Mouse (Mus musculus): Measurements from ENCODE around the gene 1110008P14Rik.
"Not testable (repeated sequence)": the region's sequence is repeated elsewhere in the genome, so short reads cannot be mapped to it uniquely, and the experiment has no call there.

1110008P14Rik gene

DNA sequence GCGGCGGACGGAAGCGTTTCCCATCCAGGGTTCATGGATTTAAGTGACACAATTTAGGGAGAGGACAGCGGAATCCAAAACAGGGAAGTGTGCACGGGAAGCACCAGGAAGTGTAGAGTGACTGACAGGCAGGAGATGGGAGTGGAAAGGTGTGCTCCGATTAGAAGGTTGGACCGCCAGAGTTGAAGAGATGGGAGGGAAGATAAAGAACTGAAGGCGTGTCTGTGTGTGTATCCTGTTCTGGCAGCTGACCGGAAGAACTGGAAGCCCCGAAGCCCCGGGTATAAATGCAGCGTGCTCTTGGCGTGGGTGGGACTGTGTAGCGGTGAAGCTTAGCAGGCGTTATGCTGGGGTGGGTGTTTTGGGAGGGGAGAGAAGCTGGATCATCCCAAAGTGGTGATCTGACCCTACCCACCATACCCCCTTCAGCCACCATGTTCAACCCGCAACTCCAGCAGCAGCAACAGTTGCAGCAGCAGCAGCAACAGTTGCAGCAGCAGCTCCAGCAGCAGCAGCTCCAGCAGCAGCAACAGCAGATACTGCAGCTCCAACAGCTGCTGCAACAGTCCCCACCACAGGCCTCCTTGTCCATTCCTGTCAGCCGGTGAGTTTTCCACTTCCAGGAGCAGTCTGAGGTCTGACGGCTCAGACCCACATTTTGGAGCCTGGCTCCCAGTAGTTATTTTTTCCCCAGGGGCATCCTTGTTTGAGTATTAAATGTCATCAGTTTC lies 18.2 kb downstream of the 1110008P14Rik start:
- peak; percentile 52 for DNase-seq (ENCODE audit: low spot score)

DNA sequence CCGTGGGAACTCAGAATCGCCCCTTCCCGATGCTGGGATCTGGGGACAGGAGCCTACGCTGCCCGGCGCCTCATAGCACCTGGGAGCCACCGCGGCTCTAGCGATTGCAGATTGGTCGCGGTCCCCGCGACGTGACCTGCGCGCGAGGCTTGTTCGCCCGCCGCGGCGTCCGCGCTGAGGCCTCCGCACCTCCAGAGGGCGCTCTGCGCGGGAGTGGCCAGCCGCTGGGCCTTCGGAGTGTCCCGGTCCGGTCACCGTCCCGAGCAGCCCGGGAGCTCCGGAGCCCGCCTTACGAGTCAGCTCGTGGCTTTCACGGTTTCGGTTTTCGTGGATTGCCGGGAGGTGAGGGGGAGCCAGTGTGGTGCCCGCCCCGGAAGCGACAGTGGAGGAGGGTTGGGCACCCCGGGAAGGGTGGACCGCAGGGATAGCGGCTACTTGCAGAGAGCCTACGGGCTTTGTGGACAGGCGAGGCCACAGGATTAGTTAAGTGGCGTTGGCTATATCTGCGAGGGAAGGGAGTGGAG lies 18.9 kb downstream of the 1110008P14Rik start:
- peak; percentile 82 for DNase-seq (ENCODE audit: low spot score)

DNA sequence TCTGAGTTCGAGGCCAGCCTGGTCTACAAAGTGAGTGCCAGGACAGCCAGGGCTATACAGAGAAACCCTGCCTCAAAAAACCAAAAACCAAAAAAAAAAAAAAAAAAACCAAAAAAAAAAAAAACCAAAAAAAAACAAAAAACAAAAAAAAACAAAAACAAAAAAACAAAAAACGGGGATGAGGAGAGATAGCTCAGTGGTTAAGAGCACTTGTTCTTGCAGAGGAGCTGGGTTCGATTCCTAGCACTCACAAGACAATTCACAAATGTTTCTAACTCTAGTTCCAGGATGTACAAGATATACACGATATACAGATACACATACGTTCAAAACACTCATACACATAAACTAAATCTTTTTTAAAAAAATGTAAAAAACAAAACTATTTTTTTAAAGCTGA lies 19.5 kb downstream of the 1110008P14Rik start:
- not testable (repeated sequence) for DNase-seq (ENCODE audit: low spot score)

DNA sequence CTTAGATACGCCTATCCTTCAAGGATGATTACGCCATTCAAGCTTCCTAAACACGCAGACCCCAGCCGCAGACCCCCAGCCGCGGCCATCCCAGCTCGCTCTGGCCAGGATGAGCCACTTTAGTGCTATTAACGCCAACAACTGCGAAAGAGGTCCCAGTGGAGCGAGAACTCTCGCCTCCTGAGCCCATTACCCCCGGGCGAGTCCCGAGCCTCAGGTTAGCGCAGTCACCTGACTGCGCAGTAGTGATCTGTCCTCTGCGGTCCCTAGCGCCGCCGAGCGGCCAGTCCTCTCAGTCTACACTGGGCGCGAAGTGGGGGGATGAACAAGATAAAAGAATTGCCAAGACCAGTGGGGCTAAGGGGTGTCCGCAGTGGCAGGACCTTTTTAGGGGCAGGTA lies 20.3 kb downstream of the 1110008P14Rik start:
- DNase-seq (ENCODE audit: low spot score) = peak; percentile 79

DNA sequence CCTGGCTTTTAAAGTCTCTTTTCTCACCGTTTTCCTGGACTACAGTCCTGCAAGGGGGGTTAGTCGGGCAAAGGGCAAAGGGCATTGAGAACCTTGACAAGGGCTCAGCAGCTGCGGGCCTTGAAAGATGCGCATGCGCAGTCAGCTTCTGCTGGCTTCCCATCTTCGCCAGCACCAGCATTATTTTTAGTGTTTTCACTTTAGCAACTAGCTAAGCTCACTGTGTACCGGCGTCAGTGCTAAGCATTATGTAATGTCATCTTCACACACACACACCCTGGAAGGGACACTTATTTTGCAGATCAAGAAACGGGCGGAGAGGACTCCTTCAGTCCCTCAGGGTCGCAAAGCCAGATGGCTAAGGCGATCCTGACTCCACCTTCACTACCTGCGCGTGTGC lies 21.0 kb downstream of the 1110008P14Rik start:
- DNase-seq (ENCODE audit: low spot score) = peak; percentile 79

DNA sequence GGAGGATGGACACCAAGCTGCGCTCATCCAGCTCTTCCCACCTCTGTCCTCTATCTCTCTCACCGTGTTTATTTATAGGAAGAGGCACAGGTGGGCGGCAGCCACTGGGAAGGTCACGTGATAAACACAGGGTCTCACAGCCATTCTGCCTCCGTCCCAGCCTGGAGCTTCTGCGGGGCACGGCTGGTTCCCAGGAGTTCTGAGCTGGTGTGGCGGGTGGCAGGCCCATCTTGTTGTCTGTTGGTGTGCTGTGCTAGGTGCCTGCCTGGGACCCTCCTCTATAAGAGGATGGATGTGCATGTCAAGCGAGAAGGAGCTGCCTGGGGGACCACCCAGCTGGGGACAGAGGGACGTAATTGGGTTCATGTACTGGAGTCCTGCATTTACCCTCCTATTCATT lies 23.4 kb downstream of the 1110008P14Rik start:
- no peak for DNase-seq (ENCODE audit: low spot score)

DNA sequence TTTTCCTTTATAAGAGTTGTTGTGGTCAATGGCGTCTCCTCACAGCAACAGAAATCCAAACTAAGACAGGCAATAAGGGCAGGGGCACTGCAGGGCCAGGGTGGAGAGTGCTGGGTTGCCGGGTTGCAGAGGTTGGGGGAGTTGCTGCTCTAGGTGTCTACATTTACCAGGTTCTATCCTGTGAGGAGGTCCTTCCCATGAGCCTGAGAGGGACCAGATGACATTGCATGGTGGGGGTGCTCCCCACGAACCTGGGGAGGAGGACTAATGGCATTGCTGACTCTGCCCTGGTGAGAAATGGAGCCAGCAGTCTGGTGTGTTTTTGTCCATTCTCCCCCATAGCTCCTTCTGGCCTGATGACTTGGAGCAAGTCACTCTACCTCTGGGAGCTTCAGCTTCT lies 24.0 kb downstream of the 1110008P14Rik start:
- DNase-seq (ENCODE audit: low spot score) = no peak

DNA sequence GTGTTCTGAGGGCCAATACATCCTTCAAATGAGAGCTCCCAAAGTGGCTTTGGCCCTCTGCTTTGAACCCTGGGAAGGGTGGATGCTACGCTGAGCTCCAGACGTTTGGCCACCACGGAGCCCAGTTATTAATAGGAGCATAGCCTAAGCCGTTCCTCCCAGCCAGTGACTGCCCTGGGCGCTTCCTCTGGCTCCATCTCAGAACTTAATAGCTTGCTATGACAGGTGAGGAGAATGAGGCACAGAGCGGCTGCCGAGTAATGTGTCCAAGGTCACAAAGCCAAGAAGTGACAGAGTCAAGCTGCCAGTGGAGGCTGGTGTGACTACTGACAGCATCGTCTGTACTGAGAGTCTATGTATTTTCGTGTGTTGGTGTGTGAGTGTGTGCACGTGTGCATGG lies 25.5 kb downstream of the 1110008P14Rik start:
- DNase-seq (ENCODE audit: low spot score) = no peak

DNA sequence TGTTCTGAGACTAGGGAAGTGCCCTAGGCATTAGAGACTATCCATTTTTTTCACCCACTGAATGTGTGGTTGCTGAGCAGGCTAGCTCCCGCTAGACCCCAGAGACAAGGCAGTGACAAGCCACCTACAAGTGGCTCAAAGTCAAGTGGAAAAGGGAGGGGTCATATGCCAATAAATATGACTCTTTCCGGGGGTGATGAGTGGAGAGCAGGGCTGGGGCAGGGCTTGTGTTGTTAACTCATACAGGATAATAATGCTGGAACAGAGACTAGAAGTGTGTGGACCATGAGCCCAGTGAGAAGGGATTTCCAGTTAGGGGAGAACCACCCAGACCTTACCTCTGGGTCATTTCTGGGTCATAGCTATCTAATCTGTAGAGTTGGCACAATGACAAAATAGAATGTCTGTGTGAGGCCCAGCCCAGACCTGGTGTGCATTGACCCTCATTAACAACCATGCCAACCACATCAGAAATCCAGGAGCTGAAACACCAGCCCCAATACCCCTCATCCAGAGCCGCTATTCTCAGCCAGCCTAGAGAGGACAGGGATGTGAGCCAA lies 27.3 kb downstream of the 1110008P14Rik start:
- DNase-seq (ENCODE audit: low spot score) = no peak

DNA sequence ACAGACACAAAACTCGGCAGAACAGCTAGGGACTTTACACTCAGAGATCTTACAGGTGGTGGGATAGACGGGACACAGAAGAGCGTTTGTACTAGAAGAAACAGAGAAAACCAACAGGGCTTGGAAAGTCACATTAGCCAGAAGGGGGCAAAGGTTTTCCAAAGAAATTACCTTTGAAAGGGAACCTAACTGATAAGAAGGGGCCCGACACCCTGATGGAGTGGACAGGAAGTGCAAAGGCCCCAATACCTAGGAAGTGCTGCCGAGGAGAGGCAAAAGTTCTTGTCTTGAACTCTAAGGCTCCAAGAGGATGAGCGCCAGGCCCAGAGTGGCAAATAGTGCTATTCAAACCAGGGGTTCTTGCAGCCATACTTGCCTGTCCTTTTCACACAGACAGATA lies 27.9 kb downstream of the 1110008P14Rik start:
- no peak for DNase-seq (ENCODE audit: low spot score)

DNA sequence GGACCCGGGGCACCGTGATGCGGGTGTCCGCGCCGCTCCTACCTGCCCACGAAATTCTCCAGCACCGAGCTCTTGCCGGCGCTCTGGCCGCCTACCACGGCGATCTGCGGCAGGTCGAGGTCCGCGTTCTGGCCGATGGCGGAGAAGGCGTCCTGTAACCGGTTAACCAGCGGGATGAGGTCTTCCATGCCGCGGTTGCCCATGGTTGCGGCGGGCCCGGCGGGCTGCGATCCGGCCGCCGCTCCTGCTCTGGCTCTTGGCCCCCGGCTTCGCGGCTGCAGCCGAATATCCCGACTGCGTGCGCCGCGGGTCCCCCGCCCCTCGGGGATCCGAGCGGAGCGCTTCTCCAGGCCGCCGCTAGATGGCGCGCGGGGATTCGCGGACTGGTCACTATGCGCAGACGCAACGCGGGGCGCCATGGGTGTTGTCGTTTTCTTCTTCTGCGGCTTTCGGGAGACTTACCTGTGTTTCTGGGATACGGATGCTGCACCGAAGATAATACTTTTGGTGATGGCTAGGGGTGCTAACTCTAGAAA lies 28.7 kb downstream of the 1110008P14Rik start, which contains the start of gene Dnm1:
Gene Dnm1, minus strand, starts transcription at position 332 of the 536 bp plus-strand sequence.
- DNase-seq (ENCODE audit: low spot score) = peak; percentile 75

DNA sequence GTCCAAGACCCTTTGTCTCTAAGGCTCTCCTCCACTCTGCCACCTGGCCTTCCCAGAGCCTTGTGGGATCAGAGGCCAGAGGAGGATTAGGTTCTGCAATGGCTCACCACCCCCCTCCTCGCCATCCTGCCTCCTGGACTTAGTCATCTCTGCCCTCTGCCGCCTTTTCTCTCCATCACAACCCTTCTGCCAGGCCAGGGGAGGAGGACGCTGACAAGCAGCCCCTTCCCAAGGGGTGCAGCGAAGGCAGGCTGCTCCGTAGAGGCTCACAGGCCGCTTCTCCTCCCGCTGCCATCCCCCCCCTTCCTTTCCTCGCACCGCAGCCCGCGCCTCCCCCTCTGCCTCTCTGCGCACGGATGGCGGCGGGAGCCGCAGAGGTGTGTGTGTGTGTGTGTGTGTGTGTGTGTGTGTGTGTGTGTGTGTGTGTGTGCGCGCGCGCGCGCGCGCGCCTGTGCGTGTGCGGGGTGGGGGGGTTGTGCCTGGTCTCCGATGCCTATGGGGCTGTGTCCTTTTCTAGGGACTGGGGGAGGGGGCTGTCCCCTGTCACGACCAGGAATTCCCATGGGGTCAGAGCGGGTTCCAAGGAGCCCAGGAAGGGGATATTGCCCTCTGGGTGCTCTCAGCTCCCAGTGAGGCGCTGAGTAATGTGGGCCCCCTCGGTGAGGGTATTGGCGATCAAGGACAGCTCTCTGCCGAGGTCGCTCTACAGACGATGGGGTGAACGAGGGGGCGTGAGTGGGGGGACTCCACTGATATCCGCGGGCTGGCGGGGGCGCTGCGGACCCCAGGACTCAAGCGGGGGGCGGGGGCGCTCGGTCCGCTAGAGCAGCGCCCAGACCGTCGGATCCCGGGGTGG lies 29.4 kb downstream of the 1110008P14Rik start, which contains the start of gene Ciz1:
Gene Ciz1, plus strand, starts transcription at position 177 of the 856 bp plus-strand sequence.
- no peak for DNase-seq (ENCODE audit: low spot score)

DNA sequence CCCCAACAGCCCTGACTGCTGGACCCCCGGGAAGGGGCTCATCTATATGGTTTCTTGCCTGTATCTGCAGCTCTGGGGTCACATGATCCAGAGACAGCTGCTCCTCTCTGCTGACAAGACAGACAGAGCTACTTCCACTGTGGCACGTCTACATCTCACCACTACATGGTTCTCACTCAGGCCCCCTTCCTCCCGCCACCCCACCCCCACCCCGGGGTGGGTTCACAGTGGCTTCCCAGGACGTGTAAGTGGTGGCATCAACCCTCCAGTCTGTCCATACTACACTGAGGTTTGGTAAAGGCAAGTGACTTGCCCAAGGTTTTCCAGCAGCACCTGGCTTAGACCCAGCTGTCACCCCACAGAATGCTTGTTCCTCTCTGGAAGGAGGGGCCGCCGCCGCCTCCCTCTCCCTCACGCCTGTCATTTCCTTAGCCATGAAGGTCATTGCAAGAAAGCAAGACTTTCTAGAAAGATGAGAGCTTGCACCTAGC lies 30.2 kb downstream of the 1110008P14Rik start:
- DNase-seq (ENCODE audit: low spot score) = no peak

DNA sequence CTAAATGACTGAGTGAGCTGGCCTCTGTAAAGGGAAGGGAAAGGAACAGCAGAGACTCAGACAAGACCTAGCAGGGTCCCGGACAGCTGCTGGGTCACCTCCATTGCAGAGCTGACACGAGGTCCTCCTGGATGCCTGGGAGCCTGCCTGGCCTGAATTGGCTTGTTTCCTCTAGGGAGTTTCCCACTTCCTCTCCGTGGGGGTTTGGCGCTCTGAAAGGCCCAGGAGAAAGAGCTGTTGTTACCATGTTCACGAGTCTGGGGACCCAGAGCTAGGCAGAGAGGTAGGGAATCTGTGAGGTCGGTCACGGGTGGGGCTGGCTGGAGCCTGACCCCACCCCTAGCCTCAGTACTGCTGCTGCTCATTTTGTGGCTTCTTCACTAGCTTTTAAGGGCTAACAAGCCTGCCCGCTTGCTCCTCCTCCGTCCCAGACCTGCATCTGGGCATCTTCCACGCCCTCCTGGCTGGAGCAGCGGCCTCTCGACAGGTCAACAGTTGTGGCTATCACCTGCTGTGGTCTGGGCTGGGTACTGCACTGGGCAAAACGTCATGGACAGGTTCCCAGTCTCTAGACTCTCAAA lies 31.2 kb downstream of the 1110008P14Rik start:
- no peak for DNase-seq (ENCODE audit: low spot score)

DNA sequence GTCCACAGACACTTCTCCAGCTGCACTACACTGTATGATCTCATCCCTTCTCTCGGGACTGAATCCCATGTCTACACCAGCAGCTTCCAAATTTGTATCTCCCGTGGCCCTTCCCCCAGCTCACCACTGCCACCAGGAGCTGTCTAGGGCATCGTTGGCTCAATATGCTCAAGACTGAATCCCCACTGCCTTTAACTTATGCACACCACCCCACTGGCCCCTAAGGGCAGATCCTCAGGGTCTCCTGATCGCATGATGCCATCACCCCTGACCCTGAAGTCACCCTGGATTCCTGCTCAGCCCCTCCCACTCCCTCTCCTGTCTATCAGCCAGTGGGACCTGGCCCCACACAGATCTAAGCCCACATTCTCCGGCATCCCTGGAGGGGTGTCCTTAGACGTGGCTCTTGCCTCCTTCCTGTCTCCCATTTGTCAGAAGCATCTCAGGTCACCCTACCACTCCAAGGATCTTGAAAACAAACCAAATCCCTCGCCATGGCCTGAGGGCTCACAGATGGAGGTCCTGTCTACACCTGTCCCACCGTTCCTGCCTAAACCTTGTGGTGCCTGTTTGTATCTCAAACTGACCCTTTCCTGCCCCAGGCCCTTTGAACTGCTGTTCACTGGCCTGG lies 32.0 kb downstream of the 1110008P14Rik start:
- DNase-seq (ENCODE audit: low spot score) = no peak

DNA sequence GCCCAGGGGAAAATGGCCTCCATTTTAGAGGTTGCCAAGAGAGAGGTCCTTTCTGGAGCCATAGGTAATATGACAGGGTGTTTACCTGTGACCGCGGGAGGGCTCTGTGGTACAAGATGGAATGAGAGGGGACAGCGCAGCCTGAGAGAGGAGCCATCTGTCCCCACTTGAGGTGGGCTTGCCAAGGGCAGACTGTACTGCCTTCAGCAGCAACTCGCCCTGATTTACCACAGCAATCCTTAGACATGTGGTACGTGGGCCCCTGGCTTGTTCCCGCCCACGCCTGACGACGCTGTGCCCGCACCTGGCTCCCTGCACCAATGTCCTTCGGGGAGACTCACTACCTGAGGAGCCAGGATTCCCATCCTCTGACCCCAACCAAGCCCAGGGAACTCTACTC lies 33.4 kb downstream of the 1110008P14Rik start:
- no peak for DNase-seq (ENCODE audit: low spot score)

DNA sequence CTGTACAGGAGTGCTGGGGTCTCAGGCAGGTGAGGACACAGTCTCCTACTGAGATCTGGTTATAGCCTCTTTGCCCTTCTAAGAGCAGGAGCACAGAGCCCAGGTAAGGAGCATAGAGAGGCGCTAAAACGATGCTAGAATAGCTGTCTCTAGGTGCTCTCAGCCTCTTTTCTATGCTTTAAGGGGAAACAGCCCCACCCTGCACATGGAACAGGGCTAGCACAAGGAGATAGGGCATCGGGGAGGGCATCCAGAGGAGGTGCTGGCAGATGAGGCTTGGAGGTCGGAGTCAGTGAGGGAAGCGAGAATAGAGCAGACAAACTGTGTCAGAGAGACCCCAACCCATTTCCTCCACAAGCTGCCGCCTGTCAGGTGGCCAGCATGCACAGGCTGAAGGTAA lies 34.7 kb downstream of the 1110008P14Rik start:
- DNase-seq (ENCODE audit: low spot score) = no peak

DNA sequence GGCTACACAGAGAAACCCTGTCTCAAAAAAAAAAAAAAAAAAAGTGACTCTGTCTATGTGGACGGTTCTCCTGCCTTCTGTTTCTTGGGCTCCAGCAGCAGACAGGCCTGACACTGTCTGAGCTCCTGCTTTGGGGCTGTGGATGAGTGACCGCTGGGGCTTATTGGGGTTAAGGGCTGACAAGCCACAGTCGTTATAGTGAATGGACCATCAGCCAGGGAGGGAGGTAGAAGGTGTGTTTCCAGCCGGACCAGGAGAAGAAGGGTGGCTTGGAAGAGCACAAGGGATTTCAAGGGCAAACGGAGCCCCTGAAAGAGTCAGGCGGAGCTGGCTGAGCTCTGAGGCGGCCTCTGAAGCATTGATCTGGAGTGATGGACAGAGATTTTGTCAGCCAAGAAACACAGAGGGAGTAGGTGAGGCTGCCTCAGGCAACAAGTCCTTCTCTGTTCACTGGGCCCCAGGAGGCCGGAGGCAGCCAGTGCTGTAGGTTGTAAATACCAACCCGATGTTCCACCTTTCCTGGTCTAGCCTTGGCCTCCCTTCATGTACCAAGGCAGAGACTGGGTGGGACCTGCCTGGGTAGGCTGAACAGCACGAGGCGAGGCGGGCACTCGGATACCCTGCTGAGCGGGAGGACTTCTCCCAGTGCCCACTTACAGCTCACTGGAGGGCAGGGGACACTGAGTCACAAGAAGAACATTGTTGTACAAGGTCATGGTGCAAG lies 37.0 kb downstream of the 1110008P14Rik start:
- DNase-seq (ENCODE audit: low spot score) = no peak

DNA sequence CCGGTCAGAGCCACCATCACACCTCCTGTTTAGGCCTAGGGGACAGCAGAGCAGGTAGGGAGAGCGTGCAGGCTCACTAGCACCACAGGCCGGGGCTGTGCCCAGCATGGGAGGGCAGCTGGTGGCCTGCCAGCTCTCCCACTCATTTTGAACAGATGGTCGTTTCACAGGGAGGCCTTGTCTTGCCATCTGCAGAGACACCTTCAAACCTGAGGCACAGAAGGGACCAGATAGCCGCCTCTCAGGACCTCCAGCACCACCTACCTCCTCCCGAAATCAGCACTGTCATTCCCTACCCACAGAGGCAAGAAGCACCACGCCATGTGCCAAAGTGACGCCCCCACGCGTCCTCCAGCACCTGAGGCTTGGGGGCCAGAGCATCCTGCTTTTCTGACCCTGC lies 37.7 kb downstream of the 1110008P14Rik start:
- no peak for DNase-seq (ENCODE audit: low spot score)

DNA sequence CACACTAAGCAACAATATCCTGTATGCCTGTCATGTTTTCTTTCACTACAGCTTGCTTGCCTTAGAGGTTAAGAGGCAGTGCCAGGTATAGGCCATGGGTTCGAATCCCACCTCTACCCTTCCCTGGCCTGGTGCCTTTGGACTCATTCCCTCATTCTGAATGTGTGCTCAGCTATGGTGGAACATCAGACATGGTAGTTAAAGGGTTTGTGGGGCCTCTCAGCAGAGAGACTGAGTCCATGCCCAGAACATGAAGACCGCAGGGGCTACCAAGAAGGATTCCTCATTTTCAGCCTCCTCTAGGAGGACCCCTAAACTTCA lies 38.4 kb downstream of the 1110008P14Rik start:
- DNase-seq (ENCODE audit: low spot score) = no peak

Data from c-Kit-positive CD71-positive TER-119-positive erythroid progenitor cells, embryonic 14.5 days (primary cell).